Mouse (Mus musculus) left cerebral cortex, postnatal 4 days (tissue): ENCODE measurements around the gene Fam3a. TPM values are rescaled to one million over a fixed set of nuclear protein-coding genes. Genes with fewer than 3 reads are reported as not detected.

Experiments used
- DNase-seq: peaks from one replicate; pipeline ENCODE4 v3.0.0-alpha.2; 2022
- intact Hi-C: fragments of 180-260 bp; cut with DNase I; formaldehyde crosslinking; loops from one replicate; pipeline ENCODE4 v1.15.1; 2025
- total RNA-seq, 2 experiments: library from RNA; stranded (reverse); gene quantifications; 2 replicates each; pipeline ENCODE4 v1.2.3; 2021

Gene Fam3a
- total RNA-seq, 2 experiments from 2014 or later: 20.4 to 22.2 TPM

GRCm38 (mm10) chrX:74352645-74353466 is 40.2 kb downstream of the Fam3a start:
- intact Hi-C loops: no loop called here
- DNase-seq: no peak

Other genes starting within 250 kb of the Fam3a start
- not detected for gene Tex28, start 225.4 kb downstream of the Fam3a start, total RNA-seq
- gene Tktl1, start 216.0 kb downstream of the Fam3a start, total RNA-seq: not detected
- gene Flna, start 143.5 kb downstream of the Fam3a start, total RNA-seq: 100 to 1,000 TPM; 434 to 445 TPM
- gene Emd, start 138.6 kb downstream of the Fam3a start, total RNA-seq: 10 to 100 TPM; 48.2 to 52.3 TPM
- 100 to 1,000 TPM; 264 to 422 TPM for gene Rpl10, start 122.5 kb downstream of the Fam3a start, total RNA-seq
- gene Taz, start 111.4 kb downstream of the Fam3a start, total RNA-seq: 10 to 100 TPM; 54.8 to 57.4 TPM
- 1 to 10 TPM; 2.5 to 5.0 TPM for gene Dnase1l1, start 110.9 kb downstream of the Fam3a start, total RNA-seq
- gene Atp6ap1, start 96.2 kb downstream of the Fam3a start, total RNA-seq: 100 to 1,000 TPM; 228 to 244 TPM
- gene Gdi1, start 88.3 kb downstream of the Fam3a start, total RNA-seq: 100 to 1,000 TPM; 745 to 773 TPM
- 10 to 100 TPM; 45.7 to 49.8 TPM for gene Fam50a, start 80.2 kb downstream of the Fam3a start, total RNA-seq
- 100 to 1,000 TPM; 172 to 190 TPM for gene Plxna3, start 64.2 kb downstream of the Fam3a start, total RNA-seq
- gene Lage3, start 39.7 kb downstream of the Fam3a start, total RNA-seq: 10 to 100 TPM; 34.2 to 34.5 TPM
- gene Ubl4a, start 20.1 kb downstream of the Fam3a start, total RNA-seq: 10 to 100 TPM; 43.2 to 48.8 TPM
- gene Slc10a3, start 19.9 kb downstream of the Fam3a start, total RNA-seq: 1 to 10 TPM; 2.7 to 3.8 TPM
- gene Ikbkg, start within 50 bp of the Fam3a start, total RNA-seq: 10 to 100 TPM; 25.9 to 34.0 TPM
- gene G6pdx, start 35.9 kb upstream of the Fam3a start, total RNA-seq: 10 to 100 TPM; 48.4 to 50.7 TPM
- gene Gm6880, start 88.1 kb upstream of the Fam3a start, total RNA-seq: not detected
- not detected for gene Olfr1326-ps1, start 181.6 kb upstream of the Fam3a start, total RNA-seq
- not detected for gene Olfr1325, start 199.4 kb upstream of the Fam3a start, total RNA-seq